Mouse (Mus musculus) layer of hippocampus, adult 6 months (tissue): ENCODE measurements around the gene Anapc11. TPM values are rescaled to one million over a fixed set of nuclear protein-coding genes. Genes with fewer than 3 reads are reported as not detected.

Experiments used
- long read RNA-seq, 2 experiments: library from polyadenylated mRNA; unstranded; transcript quantifications; one replicate each; pipeline ENCODE4 v2.0.0; 2019 to 2020
- microRNA-seq: library from miRNA; unstranded; fragments of <30 nt; microRNA quantifications from one replicate; pipeline ENCODE4 v1.2.0, GENCODE M21; 2020
- polyA plus RNA-seq: library from polyadenylated mRNA; unstranded; fragments of <200 nt; fragmentation: Nextera tagmentation; gene quantifications from 2 replicates; pipeline ENCODE4 v1.2.3, GENCODE M21; 2021

Gene Anapc11
- 89.9 and 107 TPM in 2 replicates for polyA plus RNA-seq
- long read RNA-seq, experiment 1, transcript Anapc11-201 (3 exons, 3,229 nt): major isoform, 56 of 87 reads
- long read RNA-seq, experiment 1, transcript Anapc11-202 (3 exons, 962 nt): minor isoform, 29 of 87 reads
- long read RNA-seq, experiment 1, partial matches to known transcripts: 1 of 87 reads
- long read RNA-seq, experiment 1, other reads (novel, unspliced or antisense): 1 of 87 reads
- long read RNA-seq, experiment 2, transcript Anapc11-201 (3 exons, 3,229 nt): minor isoform, 12 of 32 reads
- long read RNA-seq, experiment 2, transcript Anapc11-202 (3 exons, 962 nt): major isoform, 20 of 32 reads
- long read RNA-seq, experiment 2, partial matches to known transcripts: 0 of 32 reads
- long read RNA-seq, experiment 2, other reads (novel, unspliced or antisense): 0 of 32 reads

DNA sequence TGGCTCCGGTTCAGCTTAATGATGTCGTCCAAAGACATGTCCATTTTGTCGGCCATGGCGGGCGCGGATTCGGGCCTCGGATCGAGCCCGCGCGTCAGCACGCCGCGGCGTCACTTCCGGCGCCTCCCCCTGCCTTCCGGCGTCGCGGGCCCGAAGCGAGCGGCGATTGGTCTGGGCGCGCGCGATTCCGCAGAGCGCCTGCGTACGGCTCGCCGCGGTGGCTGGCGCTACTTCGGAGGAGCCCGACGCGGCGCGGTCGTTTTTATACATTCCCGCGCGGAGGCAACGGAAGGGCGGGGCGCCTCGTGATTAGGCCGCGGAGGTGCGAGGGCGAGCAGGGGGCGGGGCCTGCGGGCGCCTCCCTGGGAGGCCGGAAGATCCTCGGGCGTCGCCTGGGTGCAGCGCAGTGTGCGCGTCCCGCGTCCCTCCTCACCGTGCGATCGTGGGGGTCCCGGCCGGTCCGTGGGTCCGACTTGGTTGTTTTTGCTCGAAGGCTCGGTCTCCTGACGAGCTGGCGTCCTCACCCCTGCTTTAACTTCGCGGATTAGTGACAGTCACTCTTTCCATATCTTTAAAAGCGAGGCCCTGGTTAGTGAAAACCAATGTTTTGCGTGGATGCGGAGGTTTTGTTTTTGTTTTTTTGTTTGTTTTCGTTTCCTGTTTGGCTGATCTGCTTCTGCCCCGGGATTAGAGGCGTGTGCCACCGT lies at the start of gene Anapc11, which contains the start of gene Alyref:
Gene Anapc11 (plus strand): TSS at position 139 of the 707 bp plus-strand sequence.
Gene Alyref (minus strand): TSS at position 83 of the 707 bp plus-strand sequence.

DNA sequence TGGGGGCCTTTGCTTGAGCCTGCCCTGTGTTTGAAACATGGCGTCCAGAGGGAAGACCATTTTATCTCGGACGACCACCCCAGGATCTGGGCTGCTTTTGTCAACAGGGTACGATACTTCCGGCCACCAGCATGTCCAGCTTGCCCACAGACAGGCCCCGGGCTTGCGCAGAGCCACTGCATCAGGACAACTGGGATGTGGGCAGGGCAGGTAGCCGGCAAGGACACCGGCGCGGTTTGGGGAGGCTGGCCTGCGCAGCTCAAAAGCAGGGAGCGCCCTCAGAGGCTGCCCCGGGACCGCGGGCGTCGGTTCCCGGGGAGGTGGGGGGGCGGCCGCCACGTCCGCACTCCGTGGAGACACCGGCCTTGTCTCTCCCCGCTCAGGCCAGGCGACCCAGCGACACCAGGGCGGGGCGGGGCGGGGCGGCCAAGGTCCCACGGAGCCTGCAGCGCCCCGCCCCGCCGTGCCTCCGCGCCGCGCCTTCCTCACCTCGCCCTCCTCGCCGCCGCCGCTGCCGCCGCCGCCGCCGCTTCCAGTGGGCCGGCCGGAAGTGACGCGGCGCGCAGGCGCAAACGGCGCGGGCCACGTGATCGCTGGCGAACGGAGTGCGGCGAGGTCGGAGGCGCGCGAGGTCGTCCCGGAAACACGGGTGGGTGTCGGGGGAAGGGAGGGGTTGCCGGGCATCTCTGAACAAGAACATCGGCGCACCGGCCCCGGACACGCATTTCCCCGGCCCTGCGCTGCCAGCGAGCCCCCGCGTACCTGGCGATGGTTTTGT lies 48.9 kb upstream of the Anapc11 start, which contains the start of gene Mcrip1:
Gene Mcrip1 (minus strand): TSS at position 560 of the 778 bp plus-strand sequence.

DNA sequence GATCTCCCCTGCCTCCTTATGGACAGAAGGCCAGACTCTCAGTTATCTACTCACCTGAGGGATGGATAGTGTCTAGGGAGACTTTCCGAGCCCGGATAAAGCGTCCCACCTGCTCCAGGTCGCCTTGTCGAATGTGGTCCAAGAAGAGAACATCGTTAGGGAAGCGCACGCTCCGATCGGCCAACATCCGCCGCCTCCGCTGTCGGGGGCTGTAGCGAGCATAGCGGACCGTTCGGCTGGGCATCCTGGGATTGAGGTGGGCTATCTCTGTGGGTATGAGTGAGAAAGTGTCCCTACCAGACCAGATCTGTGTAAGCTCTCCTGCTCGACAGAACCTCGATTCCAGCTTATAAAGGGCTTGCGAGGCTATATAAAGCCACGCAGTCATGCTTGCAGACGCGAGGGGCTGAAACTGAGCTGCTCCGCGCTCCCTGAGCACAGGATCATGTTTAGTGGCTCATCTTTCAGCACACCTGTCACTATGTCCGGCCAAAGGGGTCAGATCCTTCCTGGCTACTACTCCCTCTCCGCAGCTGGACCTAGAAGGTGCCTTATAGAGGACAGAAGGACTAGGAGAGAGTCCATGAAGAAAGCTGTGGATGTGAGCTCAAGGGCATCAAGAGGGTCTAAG lies 47.3 kb upstream of the Anapc11 start, which contains the start of gene Ppp1r27:
Gene Ppp1r27 (minus strand): TSS at position 323 of the 631 bp plus-strand sequence.

DNA sequence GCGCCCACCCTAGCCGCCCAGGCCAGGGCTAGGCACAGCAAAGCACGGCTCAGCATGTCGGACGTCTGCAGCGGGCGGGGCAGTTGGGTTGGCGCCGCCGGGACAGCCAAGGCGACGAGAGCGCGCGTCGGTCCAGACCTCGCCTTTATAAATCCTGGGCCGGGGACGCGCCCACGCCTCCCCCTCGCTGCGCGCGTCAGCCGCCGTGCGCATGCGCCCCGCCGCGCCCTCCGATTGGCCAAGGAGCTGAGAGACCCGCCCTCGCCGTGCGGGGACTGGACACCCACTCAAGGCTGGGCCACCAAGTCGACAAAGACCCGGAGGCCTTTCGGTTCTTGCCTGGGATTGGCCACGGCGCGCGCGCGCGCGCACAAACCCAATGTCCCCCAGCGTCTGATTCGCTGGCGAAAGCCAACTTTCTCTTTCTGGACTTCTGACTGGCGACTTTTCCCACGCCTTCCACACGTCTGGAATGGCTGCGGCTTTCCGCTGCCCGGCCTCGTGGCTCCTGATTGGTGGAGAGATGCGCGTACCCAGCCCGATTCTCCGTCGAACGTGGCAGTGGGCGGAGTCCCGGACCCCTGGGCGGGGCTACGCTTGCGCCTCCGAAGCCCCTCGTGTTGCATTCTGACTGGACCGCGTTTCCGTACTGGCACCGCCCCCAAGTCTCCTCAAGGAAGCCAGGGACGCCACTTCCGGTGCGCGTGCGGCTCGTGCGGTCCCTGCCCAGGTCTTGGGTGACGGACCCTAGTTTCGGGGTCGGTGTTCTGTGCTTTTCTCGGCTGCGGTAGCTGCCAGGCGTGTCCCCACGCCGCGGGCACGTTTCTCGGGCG lies 25.3 kb upstream of the Anapc11 start, which contains the start of gene P4hb:
Gene P4hb (minus strand): TSS at position 502 of the 833 bp plus-strand sequence.

DNA sequence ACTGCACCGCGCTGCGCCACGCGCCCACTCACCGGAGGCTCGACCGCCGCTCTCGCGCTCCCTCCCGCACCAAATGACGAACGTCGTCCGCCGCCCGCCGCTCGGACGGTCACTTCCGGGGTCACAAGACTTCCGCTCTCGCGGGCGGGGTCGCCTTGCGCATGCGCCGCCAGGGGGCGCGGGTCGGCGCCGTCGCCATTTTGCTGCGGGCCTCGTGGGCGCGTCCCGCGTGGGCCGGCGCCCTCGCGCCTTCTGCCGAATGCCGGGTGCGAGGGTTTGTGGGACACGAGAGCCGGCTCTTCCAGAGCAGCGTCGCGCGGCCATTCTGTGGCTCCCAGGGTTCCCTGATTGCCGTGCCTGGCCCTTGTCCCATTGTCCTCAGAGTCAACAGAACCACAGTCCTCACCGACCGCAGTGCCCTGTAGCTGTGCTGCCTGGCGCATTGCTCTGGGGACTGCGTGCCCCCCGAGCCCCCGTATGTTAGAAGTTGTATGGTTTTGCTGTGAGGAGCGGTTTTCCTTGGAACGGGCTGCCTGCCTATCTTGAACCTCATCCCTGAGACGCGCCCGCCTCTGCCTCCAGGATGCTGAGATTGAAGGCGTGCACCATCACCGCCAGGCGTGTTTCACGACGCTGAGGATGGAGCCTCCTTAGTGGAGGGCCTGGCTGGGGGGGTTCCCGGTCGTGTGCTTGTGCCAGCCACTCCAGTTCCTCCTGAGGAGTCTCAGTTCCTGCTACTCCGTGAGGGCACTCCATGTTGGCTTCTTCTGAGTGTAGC lies 16.5 kb upstream of the Anapc11 start, which contains the start of gene Arhgdia:
Gene Arhgdia (minus strand): TSS at position 135 of the 778 bp plus-strand sequence.

DNA sequence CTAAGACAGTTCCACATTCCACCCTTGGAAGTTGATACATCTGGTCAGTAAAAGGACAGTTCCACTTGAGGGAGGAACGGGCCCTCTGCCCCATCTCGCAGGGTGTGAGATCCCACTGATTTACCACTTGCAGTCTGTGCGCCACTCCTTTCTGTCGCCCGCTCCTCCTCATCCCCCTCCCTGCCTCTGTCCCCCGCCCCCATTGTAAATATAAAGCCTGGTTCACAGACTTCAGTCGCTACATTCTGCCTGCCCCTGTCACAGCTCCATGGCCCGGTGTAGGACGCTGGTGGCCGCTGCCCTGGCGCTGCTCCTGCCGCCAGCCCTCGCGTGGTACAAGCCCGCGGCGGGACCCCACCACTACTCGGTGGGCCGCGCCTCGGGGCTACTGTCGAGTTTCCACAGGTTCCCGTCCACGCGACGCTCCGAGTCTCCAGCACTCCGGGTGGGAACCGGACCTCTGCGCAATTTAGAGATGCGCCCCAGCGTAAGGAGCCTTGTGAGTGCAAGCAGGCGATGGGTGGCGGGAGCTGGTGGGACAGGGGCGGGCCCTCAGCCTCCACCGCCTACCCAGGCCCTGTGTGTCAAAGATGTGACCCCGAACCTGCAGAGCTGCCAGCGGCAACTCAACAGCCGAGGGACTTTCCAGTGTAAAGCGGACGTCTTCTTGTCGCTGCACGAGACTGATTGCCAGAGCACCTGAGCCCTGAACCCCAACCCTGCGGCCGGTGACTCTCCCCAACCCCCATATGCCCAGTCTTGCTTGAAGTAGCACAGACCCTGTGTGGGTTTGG lies 10.2 kb downstream of the Anapc11 start, which contains the start of gene Npb:
Gene Npb (plus strand): TSS at position 237 of the 794 bp plus-strand sequence.

DNA sequence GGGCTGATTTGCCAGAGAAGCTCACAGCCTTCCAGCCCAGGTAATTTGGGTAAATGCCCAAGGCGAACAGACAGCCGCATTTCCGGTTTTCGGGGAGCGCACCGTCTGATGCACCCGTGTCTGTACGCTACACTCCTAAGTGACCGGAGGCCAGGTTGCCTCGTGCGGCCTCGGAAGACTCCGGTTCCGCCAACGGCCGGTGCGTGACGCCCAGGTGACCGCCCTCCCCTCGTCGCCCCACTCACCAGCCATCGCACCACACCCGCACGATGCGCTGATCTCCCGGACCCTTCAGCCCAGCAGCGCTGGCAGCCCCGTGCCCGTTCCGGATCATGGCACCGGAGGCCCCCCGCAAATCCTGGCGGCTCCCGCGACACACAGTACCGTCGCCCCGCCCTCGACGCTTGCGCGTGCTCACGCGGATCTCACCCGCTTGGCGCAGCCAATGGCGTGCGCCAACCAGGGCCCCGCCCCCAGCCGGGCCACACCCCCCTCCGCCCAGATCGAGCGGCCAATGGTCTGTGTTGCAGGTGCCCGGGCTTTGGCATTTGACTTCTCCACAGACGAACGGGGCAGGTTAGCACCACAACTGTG lies 19.4 kb downstream of the Anapc11 start, which contains the start of gene Pcyt2:
Gene Pcyt2 (minus strand): TSS at position 418 of the 594 bp plus-strand sequence.

DNA sequence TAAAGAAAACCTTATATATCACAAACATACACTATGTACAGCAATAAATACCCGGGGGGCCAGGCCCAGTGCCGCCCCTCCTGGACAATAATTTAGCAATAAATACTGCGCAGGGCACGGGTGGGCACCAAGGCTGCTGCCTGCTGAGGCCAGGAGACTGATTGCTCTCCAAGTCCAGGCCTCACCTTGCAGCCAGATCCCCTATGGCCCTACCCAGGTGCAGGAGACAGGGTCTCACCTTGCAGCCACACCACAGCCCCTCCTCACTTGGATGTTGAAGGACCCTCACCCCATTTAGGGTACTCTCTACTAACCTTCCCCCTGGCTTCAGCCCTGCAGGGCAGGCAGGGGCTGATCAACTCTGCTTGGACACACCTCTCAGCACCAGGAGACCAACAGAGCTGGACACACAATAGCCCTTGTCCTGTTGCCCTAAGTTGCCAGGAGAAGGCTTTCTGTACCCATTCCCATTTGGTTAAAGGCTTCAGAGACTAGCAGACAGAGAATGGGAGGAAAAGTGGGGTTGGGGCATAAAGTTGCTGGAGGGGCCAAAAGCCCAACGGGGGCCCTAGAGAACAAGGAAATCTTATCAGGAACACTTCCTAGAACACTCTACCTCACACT lies 27.0 kb downstream of the Anapc11 start, which contains the start of gene Sirt7:
Gene Sirt7 (minus strand): TSS at position 89 of the 624 bp plus-strand sequence.

DNA sequence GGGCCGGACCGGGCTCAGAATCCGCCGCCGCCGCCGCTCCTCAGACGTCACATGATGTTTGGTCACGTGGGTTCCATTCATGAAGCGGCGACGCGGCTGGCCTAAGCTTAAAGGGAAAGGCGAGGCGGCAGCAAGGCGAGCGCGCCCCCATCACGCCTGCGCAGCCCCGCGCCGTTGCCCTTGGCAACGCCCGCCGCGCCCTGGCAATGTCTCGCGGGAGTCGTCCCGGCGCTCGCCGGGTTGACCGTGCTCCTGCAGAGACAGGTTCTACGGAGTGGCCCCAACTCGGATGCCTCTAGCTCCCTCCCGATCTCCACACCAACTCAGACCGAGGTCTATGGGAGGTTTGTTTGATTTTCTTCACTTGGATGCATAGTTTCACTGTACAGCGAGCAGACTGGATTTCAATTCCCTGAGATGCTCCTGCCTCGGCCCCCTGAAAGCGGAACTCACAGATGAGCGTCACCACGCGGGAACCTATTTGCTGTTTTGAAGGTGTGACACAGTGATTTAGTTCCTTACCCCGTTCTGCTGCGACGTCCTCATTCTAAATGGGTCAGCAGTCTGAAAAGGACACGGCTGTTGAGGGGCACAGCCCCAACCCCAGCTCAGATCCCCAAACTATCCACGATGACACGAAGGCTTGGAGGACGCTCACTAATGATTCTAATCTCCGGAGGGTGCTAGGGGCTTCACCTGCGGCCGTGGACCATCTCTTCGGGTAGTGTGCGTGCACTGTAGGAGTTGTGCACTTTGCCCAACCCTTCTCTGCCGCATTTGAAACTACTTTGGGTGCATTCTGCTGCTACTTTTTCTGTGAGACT lies 35.5 kb downstream of the Anapc11 start, which contains the start of gene Mafg:
Gene Mafg (minus strand): TSS at position 81 of the 824 bp plus-strand sequence.

DNA sequence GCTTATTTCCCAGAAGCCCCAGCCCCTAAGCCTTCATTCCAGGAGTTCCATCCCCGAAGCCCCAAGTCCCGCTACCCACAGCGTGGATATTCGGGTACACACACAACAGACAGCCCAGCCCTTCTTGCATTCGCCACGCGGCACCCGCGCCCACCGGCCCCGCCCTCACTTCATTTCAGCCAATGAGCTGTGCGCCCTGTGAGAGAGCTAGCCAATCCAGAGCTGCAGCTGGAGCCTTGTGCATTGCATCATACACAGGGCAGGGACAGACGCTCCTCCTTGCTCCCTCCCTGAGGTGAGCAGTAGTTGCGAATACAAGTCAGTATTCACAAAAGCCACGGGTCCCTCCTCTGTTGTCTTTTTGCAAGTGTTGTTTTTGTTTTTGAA lies 45.4 kb downstream of the Anapc11 start, which contains the start of gene Pycr1:
Gene Pycr1 (minus strand): TSS at position 169 of the 387 bp plus-strand sequence.

DNA sequence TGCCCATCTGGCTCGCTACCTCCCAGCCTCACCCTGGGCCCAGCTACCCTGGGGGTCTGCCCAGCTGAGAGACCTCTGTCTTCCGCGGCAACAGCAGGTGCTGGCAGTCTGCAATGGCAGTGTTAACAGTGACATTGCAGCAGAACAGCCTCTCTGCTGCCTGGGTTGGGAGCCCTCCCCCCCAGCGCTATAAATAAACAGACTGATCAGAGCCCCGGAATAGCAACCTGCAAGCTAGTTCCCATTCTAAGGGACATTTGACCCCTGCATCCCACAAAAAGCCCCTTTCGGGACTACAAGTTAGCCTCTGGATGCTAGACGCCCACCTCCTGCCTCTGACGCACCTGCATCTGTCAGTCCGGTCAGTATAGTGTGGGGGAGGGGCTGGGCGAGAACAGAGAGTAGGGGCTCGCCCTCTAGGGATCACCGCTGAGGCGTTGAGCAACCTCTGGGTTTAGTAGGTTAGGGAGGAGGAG lies 49.8 kb downstream of the Anapc11 start, which contains the start of gene Myadml2:
Gene Myadml2 (minus strand): TSS at position 158 of the 476 bp plus-strand sequence.

Small RNA genes lying within 50 kb of the gene (microRNA-seq; reads per million reads assigned to microRNA genes)
- gene Mir6936: 7.5 reads per million, percentile 26 among the genes with 10 or more reads in this experiment

Other genes starting within 250 kb of the Anapc11 start
- 2,332 and 2,802 TPM in 2 replicates for gene Actg1, start 249.9 kb upstream of the Anapc11 start, polyA plus RNA-seq
- 1.6 TPM in 2 replicates for gene Fscn2, start 236.9 kb upstream of the Anapc11 start, polyA plus RNA-seq
- 8.4 and 9.4 TPM in 2 replicates for gene Faap100, start 219.7 kb upstream of the Anapc11 start, polyA plus RNA-seq
- 5.8 and 6.1 TPM in 2 replicates for gene Nploc4, start 160.7 kb upstream of the Anapc11 start, polyA plus RNA-seq
- gene Tspan10, start 155.8 kb upstream of the Anapc11 start, polyA plus RNA-seq: 0.21 TPM in 1 of 2 replicates, not detected in the other
- 0.58 and 1.0 TPM in 2 replicates for gene Pde6g, start 144.9 kb upstream of the Anapc11 start, polyA plus RNA-seq
- gene Oxld1, start 140.4 kb upstream of the Anapc11 start, polyA plus RNA-seq: 31.7 and 34.6 TPM in 2 replicates
- 29.5 and 39.5 TPM in 2 replicates for gene Ccdc137, start 140.3 kb upstream of the Anapc11 start, polyA plus RNA-seq
- 87.8 and 95.3 TPM in 2 replicates for gene Arl16, start 130.8 kb upstream of the Anapc11 start, polyA plus RNA-seq
- 104 and 110 TPM in 2 replicates for gene Mrpl12, start 113.8 kb upstream of the Anapc11 start, polyA plus RNA-seq
- 13.3 and 13.5 TPM in 2 replicates for gene Slc25a10, start 106.6 kb upstream of the Anapc11 start, polyA plus RNA-seq
- 0.06 TPM in 1 of 2 replicates, not detected in the other for gene Gcgr, start 67.7 kb upstream of the Anapc11 start, polyA plus RNA-seq
- gene Mcrip1, start 48.7 kb upstream of the Anapc11 start, polyA plus RNA-seq: 224 and 238 TPM in 2 replicates
- not detected in 2 replicates for gene Ppp1r27, start 47.3 kb upstream of the Anapc11 start, polyA plus RNA-seq
- 126 and 135 TPM in 2 replicates for gene P4hb, start 25.2 kb upstream of the Anapc11 start, polyA plus RNA-seq
- 199 and 207 TPM in 2 replicates for gene Arhgdia, start 16.8 kb upstream of the Anapc11 start, polyA plus RNA-seq
- 8.1 and 9.0 TPM in 2 replicates for gene Alyref, start 56 bp upstream of the Anapc11 start, polyA plus RNA-seq
- gene Npb, start 10.1 kb downstream of the Anapc11 start, polyA plus RNA-seq: 2.9 and 3.2 TPM in 2 replicates
- gene Pcyt2, start 19.5 kb downstream of the Anapc11 start, polyA plus RNA-seq: 107 and 110 TPM in 2 replicates
- 18.0 and 18.2 TPM in 2 replicates for gene Sirt7, start 26.8 kb downstream of the Anapc11 start, polyA plus RNA-seq
- gene Mafg, start 35.2 kb downstream of the Anapc11 start, polyA plus RNA-seq: 12.7 and 13.4 TPM in 2 replicates
- 3.6 and 4.8 TPM in 2 replicates for gene Pycr1, start 45.3 kb downstream of the Anapc11 start, polyA plus RNA-seq
- 3.6 and 4.0 TPM in 2 replicates for gene Myadml2, start 49.7 kb downstream of the Anapc11 start, polyA plus RNA-seq
- 0.49 and 1.1 TPM in 2 replicates for gene Notum, start 62.8 kb downstream of the Anapc11 start, polyA plus RNA-seq
- 44.3 and 52.2 TPM in 2 replicates for gene Aspscr1, start 74.6 kb downstream of the Anapc11 start, polyA plus RNA-seq
- 64.8 and 72.5 TPM in 2 replicates for gene Cenpx, start 115.3 kb downstream of the Anapc11 start, polyA plus RNA-seq
- gene Lrrc45, start 115.5 kb downstream of the Anapc11 start, polyA plus RNA-seq: 5.4 and 6.0 TPM in 2 replicates
- gene Rac3, start 123.0 kb downstream of the Anapc11 start, polyA plus RNA-seq: 40.8 and 52.4 TPM in 2 replicates
- gene Dcxr, start 128.9 kb downstream of the Anapc11 start, polyA plus RNA-seq: 31.5 TPM in 2 replicates
- gene Cbr2, start 133.7 kb downstream of the Anapc11 start, polyA plus RNA-seq: 0.85 and 1.5 TPM in 2 replicates
- gene Hmga1b, start 164.4 kb downstream of the Anapc11 start, polyA plus RNA-seq: 0.48 and 1.6 TPM in 2 replicates
- 47.1 and 63.6 TPM in 2 replicates for gene Rfng, start 185.8 kb downstream of the Anapc11 start, polyA plus RNA-seq
- gene Gps1, start 185.9 kb downstream of the Anapc11 start, polyA plus RNA-seq: 257 and 261 TPM in 2 replicates
- gene Dus1l, start 198.0 kb downstream of the Anapc11 start, polyA plus RNA-seq: 35.9 and 39.6 TPM in 2 replicates
- 45.4 and 45.9 TPM in 2 replicates for gene Fasn, start 226.1 kb downstream of the Anapc11 start, polyA plus RNA-seq